Mouse (Mus musculus) myocyte (in vitro differentiated cells): ENCODE measurements at regions not wholly inside any gene's neighbourhood (a gene's known extent, or its start where the extent isn't known, plus 50 kb on each side); places are given as distances from the start of the nearest gene placed in this dataset.

Experiments
- H3K27me3 ChIP-seq: one replicate; pipeline ENCODE4 v1.6.1; 2011; ENCODE audit not compliant: control insufficient read depth, insufficient read depth, insufficient read length
- H3K36me3 ChIP-seq: one replicate; pipeline ENCODE4 v1.6.1; 2011; ENCODE audit not compliant: control insufficient read depth, insufficient read depth
- H3K4me2 ChIP-seq: one replicate; pipeline ENCODE4 v1.6.1; 2011; ENCODE audit warnings: low read depth, control low read depth
- H3K4me3 ChIP-seq: one replicate; pipeline ENCODE4 v1.5.1; 2011; ENCODE audit warnings: mild to moderate bottlenecking, control low read depth, moderate library complexity
- H3K79me2 ChIP-seq: one replicate; pipeline ENCODE4 v1.6.1; 2011; ENCODE audit not compliant: control insufficient read depth, insufficient read depth
- H3ac ChIP-seq: one replicate; pipeline ENCODE4 v1.6.1; 2011; ENCODE audit not compliant: control insufficient read depth, insufficient read length
- CEBPB ChIP-seq: IDR thresholded peaks from 2 replicates; pipeline ENCODE4 v1.6.1; 2011; ENCODE audit warnings: mild to moderate bottlenecking, moderate library complexity; ENCODE audit not compliant: poor library complexity, insufficient read depth, severe bottlenecking
- E2F4 ChIP-seq: IDR thresholded peaks from one replicate; pipeline ENCODE4 v1.6.1; 2011; ENCODE audit warnings: mild to moderate bottlenecking, control low read depth, moderate library complexity; ENCODE audit not compliant: insufficient read depth
- MAX ChIP-seq: IDR thresholded peaks from one replicate; pipeline ENCODE4 v1.6.1; 2011; ENCODE audit warnings: low read depth, mild to moderate bottlenecking, control low read depth
- MYOD1 ChIP-seq, 3 experiments: IDR thresholded peaks; one replicate each; pipeline ENCODE4 v1.6.1; 2011; ENCODE audit warnings: control low read depth in 2 of 3, low read depth in 2 of 3, mild to moderate bottlenecking in 2 of 3, moderate library complexity in 1 of 3; ENCODE audit not compliant: insufficient read length in 2 of 3, control insufficient read depth in 1 of 3
- MYOG ChIP-seq, 3 experiments: IDR thresholded peaks; one replicate each; pipeline ENCODE4 v1.6.1; 2011; ENCODE audit warnings: control low read depth in 2 of 3, low read depth in 2 of 3, mild to moderate bottlenecking in 2 of 3; ENCODE audit not compliant: insufficient read length in 2 of 3, control insufficient read depth in 1 of 3, insufficient read depth in 1 of 3
- POLR2A ChIP-seq: IDR thresholded peaks from one replicate; pipeline ENCODE4 v1.6.1; 2011; ENCODE audit warnings: low read depth, mild to moderate bottlenecking, control low read depth, moderate library complexity; ENCODE audit not compliant: insufficient read length
- POLR2AphosphoS2 ChIP-seq: IDR thresholded peaks from one replicate; pipeline ENCODE4 v1.6.1; 2011; ENCODE audit warnings: low read depth, control low read depth; ENCODE audit not compliant: insufficient read length
- REST ChIP-seq: IDR thresholded peaks from one replicate; pipeline ENCODE4 v1.6.1; 2011; ENCODE audit warnings: mild to moderate bottlenecking, control low read depth, moderate library complexity; ENCODE audit not compliant: insufficient read depth, insufficient read length
- SRF ChIP-seq: IDR thresholded peaks from one replicate; pipeline ENCODE4 v1.6.1; 2011; ENCODE audit warnings: low read depth; ENCODE audit not compliant: control insufficient read depth, insufficient read length
- TCF12 ChIP-seq: IDR thresholded peaks from one replicate; pipeline ENCODE4 v1.6.1; 2011; ENCODE audit warnings: mild to moderate bottlenecking, control low read depth; ENCODE audit not compliant: poor library complexity, insufficient read depth, severe bottlenecking
- TCF3 ChIP-seq: IDR thresholded peaks from one replicate; pipeline ENCODE4 v1.6.1; 2011; ENCODE audit warnings: low read depth, control low read depth; ENCODE audit not compliant: insufficient read length
- USF1 ChIP-seq: IDR thresholded peaks from one replicate; pipeline ENCODE4 v1.6.1; 2011; ENCODE audit warnings: low read depth, mild to moderate bottlenecking, control low read depth, moderate library complexity

- H3ac ChIP-seq, result no peak overlapping the region
- H3K27me3 ChIP-seq, result no peaks in the 10 kb centered on the region
- no peaks in the 10 kb centered on the region for H3K36me3 ChIP-seq
- H3K79me2 ChIP-seq, result no peaks in the 10 kb centered on the region
- no peak overlapping the region for H3K4me3 ChIP-seq
- H3K4me2 ChIP-seq, result no peak overlapping the region
- TF ChIP-seq CEBPB, result no peak
- TF ChIP-seq MYOD1 (IDR thresholded peaks at IDR 0.05; ENCODE audit: control insufficient read depth in 1 of 3, insufficient read length in 2 of 3, low read depth in 2 of 3), result no peak
- TF ChIP-seq MAX, result no peak
- no peak for TF ChIP-seq E2F4
- no peak for TF ChIP-seq TCF12
- TF ChIP-seq POLR2AphosphoS2, result no peak
- TF ChIP-seq USF1, result no peak
- no peak for TF ChIP-seq MYOG (IDR thresholded peaks at IDR 0.05; ENCODE audit: control insufficient read depth in 1 of 3, insufficient read depth in 1 of 3, insufficient read length in 2 of 3, low read depth in 2 of 3)
- TF ChIP-seq REST, result no peak
Observed at GRCm38 (mm10) chr2:55846832-55847382, 411.1 kb downstream of the Kcnj3 start.

GRCm38 (mm10) chr2:55862479-55862878, 426.7 kb downstream of the Kcnj3 start:
- TF ChIP-seq MYOD1 (IDR thresholded peaks at IDR 0.05; ENCODE audit: control insufficient read depth in 1 of 3, insufficient read length in 2 of 3, low read depth in 2 of 3) (no peak), E2F4 (no peak), MAX (no peak), MYOG (IDR thresholded peaks at IDR 0.05; ENCODE audit: control insufficient read depth in 1 of 3, insufficient read depth in 1 of 3, insufficient read length in 2 of 3, low read depth in 2 of 3) (no peak), TCF12 (no peak), TCF3 (no peak)
- Histone ChIP-seq H3K79me2 (no peaks in the 10 kb centered on the region), H3K4me2 (no peak overlapping the region), H3K36me3 (no peaks in the 10 kb centered on the region), H3K27me3 (no peaks in the 10 kb centered on the region), H3ac (no peak overlapping the region), H3K4me3 (no peak overlapping the region)

GRCm38 (mm10) chr2:55889976-55890375, 454.2 kb downstream of the Kcnj3 start:
- Histone ChIP-seq H3K27me3 (no peaks in the 10 kb centered on the region), H3K4me2 (no peak overlapping the region), H3K79me2 (no peaks in the 10 kb centered on the region), H3K36me3 (no peaks in the 10 kb centered on the region), H3ac (no peak overlapping the region), H3K4me3 (no peak overlapping the region)
- TF ChIP-seq MYOG (IDR thresholded peaks at IDR 0.05; ENCODE audit: control insufficient read depth in 1 of 3, insufficient read depth in 1 of 3, insufficient read length in 2 of 3, low read depth in 2 of 3) (no peak), SRF (no peak), MYOD1 (IDR thresholded peaks at IDR 0.05; ENCODE audit: control insufficient read depth in 1 of 3, insufficient read length in 2 of 3, low read depth in 2 of 3) (no peak), TCF12 (no peak), USF1 (no peak), E2F4 (no peak), MAX (no peak), REST (no peak), POLR2AphosphoS2 (no peak), CEBPB (no peak), POLR2A (no peak), TCF3 (no peak)

- no peaks in the 10 kb centered on the region for H3K27me3 ChIP-seq
- no peak overlapping the region for H3K4me3 ChIP-seq
- TF ChIP-seq USF1 (no peak), TCF3 (no peak), MYOG (IDR thresholded peaks at IDR 0.05; ENCODE audit: control insufficient read depth in 1 of 3, insufficient read depth in 1 of 3, insufficient read length in 2 of 3, low read depth in 2 of 3) (no peak), MYOD1 (IDR thresholded peaks at IDR 0.05; ENCODE audit: control insufficient read depth in 1 of 3, insufficient read length in 2 of 3, low read depth in 2 of 3) (no peak), POLR2AphosphoS2 (no peak), CEBPB (no peak), SRF (no peak), REST (no peak), POLR2A (no peak), MAX (no peak)
- H3K79me2 ChIP-seq, result no peaks in the 10 kb centered on the region
- no peak overlapping the region for H3ac ChIP-seq
- no peaks in the 10 kb centered on the region for H3K36me3 ChIP-seq
- no peak overlapping the region for H3K4me2 ChIP-seq
Observed at GRCm38 (mm10) chr2:55892821-55893535, 457.2 kb downstream of the Kcnj3 start.

GRCm38 (mm10) chr2:55920294-55920693, 484.5 kb downstream of the Kcnj3 start:
- H3ac ChIP-seq, result no peak overlapping the region
- H3K36me3 ChIP-seq, result no peaks in the 10 kb centered on the region
- no peak overlapping the region for H3K4me3 ChIP-seq
- no peak for TF ChIP-seq CEBPB
- no peak for TF ChIP-seq REST
- no peak for TF ChIP-seq POLR2AphosphoS2
- TF ChIP-seq E2F4, result no peak
- no peak for TF ChIP-seq MAX
- no peak for TF ChIP-seq SRF
- TF ChIP-seq USF1, result no peak
- TF ChIP-seq POLR2A, result no peak
- TF ChIP-seq TCF3, result no peak
- TF ChIP-seq TCF12, result no peak
- H3K79me2 ChIP-seq, result no peaks in the 10 kb centered on the region
- no peak overlapping the region for H3K4me2 ChIP-seq
- no peaks in the 10 kb centered on the region for H3K27me3 ChIP-seq
